Mouse (Mus musculus): ENCODE measurements around the gene Selenot.
A peak's percentile ranks its signal among the peaks of the same experiment; 100 is the strongest.

The Selenot gene

GRCm38 (mm10) chr3:58636406-58637295 lies 60.2 kb downstream of the Selenot start, which contains the start of gene Erich6:
Gene Erich6, minus strand, starts transcription at chr3:58637207.
- DNase-seq (ENCODE audit: low spot score): peak; percentile 8
